ENCODE assay signal across 9 mouse cellular contexts in genomic region chr9:99875618-99876372, GRCm38 (mm10). TPM values are rescaled to one million over a fixed set of nuclear protein-coding genes. Genes with fewer than 3 reads are reported as not detected.
DNase-seq lines count a peak whose midpoint lies in the region; ATAC-seq and TF ChIP-seq lines count a peak whose summit lies in the region.
"Had no signal": no experiment of that assay in that cellular context is flagged by ENCODE, and none has a peak within 500 bp of the region (broad histone marks: within the 10 kb centered on the region; RNA-seq: fewer than 3 reads in every experiment).

Gene Sox14, minus strand, starts transcription at chr9:99876170.

- TF ChIP-seq CTCF in forebrain, postnatal 0 days (IDR thresholded peaks at IDR 0.05; ENCODE audit: low read depth) = no peak

- H3K9me3 ChIP-seq in forebrain, postnatal 0 days (ENCODE audit: low read length) = no peaks in the 10 kb centered on the region

- no peak for ATAC-seq in forebrain, postnatal 0 days
- no peak for ATAC-seq in erythroid progenitor cell, adult 5-6 weeks (replicated peaks; ENCODE audit: low FRiP score, poor library complexity, severe bottlenecking)

- H3K9ac ChIP-seq in forebrain, postnatal 0 days = no peak within 1 kb of the TSS

- H3K4me3 ChIP-seq in forebrain, postnatal 0 days (ENCODE audit: low read depth, low read length) = peak within 1 kb of the TSS; percentile 25

- no peak within 1 kb of the TSS for H3K27ac ChIP-seq in forebrain, postnatal 0 days (ENCODE audit: low read depth, low read length)

- peaks cover 93% of the 10 kb centered on the region for H3K27me3 ChIP-seq in forebrain, postnatal 0 days (ENCODE audit: insufficient read depth, low read length)

- peak within 1 kb of the TSS; percentile 44 for H3K4me2 ChIP-seq in forebrain, postnatal 0 days (ENCODE audit: low read depth)

- 3% methylated on average over 47 of the region's 47 CpGs for WGBS in forebrain, postnatal 0 days

- peak; percentile 19 for DNase-seq in kidney, postnatal 14 days
- no peak for DNase-seq in kidney, postnatal 25 days
- no peak for DNase-seq in forebrain, postnatal 0 days
- DNase-seq in lung, postnatal 14 days = peak; percentile 10
- DNase-seq in thymus, postnatal 0 days (ENCODE audit: low spot score) = peak; percentile 34
- no peak for DNase-seq in cerebellum, adult 18-20 months
- no peak for DNase-seq in left cerebral cortex, postnatal 10 days (ENCODE audit: extremely low spot score in 1 of 2, low spot score in 2 of 2)

- intact Hi-C loops in left cerebral cortex, postnatal 10 days (cut with DNase I) = no loop called here

- H3K36me3 ChIP-seq in forebrain, postnatal 0 days (ENCODE audit: insufficient read depth) = no peaks in the 10 kb centered on the region

- no peaks in the 10 kb centered on the region for H3K4me1 ChIP-seq in forebrain, postnatal 0 days (ENCODE audit: insufficient read depth)

RNA-seq across cellular contexts. Expression of gene Sox14, which starts in this region (rescaled TPM):
- total RNA-seq in forebrain, postnatal 0 days (2014; rRNA removed) = 1.2 and 2.0 TPM in 2 replicates
- 0.39 and 2.1 TPM in 2 replicates for polyA plus RNA-seq in forebrain, postnatal 0 days (2015; fragmentation: Nextera tagmentation; extraction: Ambion mirVana)
- polyA plus RNA-seq in thymus, postnatal 0 days (2015; fragmentation: Nextera tagmentation; extraction: Ambion mirVana) = not detected in 2 replicates
- total RNA-seq in left cerebral cortex, postnatal 10 days (2021) = not detected
- not detected in 2 replicates for total RNA-seq in erythroid progenitor cell, adult 5-6 weeks (2015; ENCODE audit: low replicate concordance)
- not detected in 2 replicates for total RNA-seq in erythroid progenitor cell, adult 5-6 weeks (2017; ENCODE audit: low replicate concordance)
- polyA plus RNA-seq: large intestine, adult 2 months had no signal

Comparison
In these comparisons a context has a peak if more than half of its experiments do, and no peak if none do; other contexts are left out.
1. DNase-seq: peak in kidney, postnatal 14 days (single experiment) and lung, postnatal 14 days (single experiment); none in kidney, postnatal 25 days (0 of 2), forebrain, postnatal 0 days (single experiment), cerebellum, adult 18-20 months (0 of 2) and left cerebral cortex, postnatal 10 days (0 of 2).
2. Peak in DNase-seq in thymus, postnatal 0 days; RNA of the gene not detected or under 1 TPM.